Mouse (Mus musculus) heart, postnatal 14 days (tissue): Measurements from ENCODE around the gene Epp13. TPM values are rescaled to one million over a fixed set of nuclear protein-coding genes. Genes with fewer than 3 reads are reported as not detected.
A peak's percentile ranks its signal among the peaks of the same experiment; 100 is the strongest.
"Not testable (repeated sequence)": the region's sequence is repeated elsewhere in the genome, so short reads cannot be mapped to it uniquely, and the experiment has no call there.

Source experiments
- DNase-seq, 2 experiments: peaks; one replicate each; pipeline ENCODE4 v3.0.0; 2021 to 2022
- intact Hi-C: fragments of 180-260 bp; cut with DNase I; formaldehyde crosslinking; loops from one replicate; pipeline ENCODE4 v1.15.1; 2025
- total RNA-seq, 2 experiments: library from RNA; stranded (reverse); gene quantifications; 2 replicates each; pipeline ENCODE4 v1.2.3; 2021

The Epp13 gene
- total RNA-seq, 2 experiments from 2014 or later, result not detected

DNA sequence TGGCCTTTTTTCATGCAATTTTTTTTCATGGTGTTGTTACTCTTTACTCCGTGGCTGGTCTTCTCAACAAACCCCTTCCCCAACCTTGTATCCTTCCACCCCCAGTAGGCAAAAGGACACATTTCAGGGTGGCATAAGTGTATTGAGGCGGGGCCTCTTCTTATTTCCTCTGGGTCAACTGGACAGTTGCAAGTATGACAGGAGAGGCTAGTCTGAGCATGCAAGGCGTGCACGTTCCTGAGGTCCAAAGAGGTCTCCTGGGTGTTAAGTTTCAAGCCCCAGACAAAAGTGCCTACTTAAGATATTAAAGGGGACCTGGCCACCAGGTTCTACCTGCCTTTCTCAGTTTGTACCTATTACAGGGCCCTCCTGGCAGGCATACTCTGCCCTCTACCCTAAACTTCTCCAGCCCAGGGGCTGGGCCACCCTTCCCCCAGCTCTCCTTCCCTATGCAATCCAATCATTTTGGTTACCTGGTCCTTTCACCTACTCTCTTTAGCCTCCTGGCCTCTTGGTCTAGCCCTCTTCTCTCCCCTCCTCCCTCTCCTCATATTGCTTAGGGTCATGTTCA is 32.0 kb downstream of the Epp13 start:
- no peak for DNase-seq
- intact Hi-C loops, result loop anchor here (5.0 kb wide), 1 partner anchor 147 kb away; no protein-coding TSS in a partner anchor

DNA sequence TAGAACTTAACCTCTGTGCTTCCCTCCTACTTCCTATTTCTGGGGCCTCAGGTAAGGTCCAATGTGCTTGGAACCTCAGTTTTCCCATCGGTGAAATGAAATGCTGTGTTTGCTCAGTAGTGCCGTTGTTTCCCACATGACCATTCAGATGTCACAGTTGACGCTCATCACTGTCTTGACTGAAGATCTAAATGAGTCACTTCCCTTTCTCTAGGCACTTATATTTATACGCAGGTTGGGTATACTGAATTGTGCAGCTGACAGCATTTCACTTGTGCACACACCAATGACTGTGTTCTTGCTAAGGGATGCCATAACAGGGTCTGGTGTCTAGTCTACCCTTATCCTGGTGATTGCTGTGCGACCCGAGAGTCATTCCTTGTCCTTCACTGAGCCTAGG is 32.9 kb downstream of the Epp13 start:
- DNase-seq, result no peak
- intact Hi-C loops, result loop anchor here (5.0 kb wide), 1 partner anchor 148 kb away; no protein-coding TSS in a partner anchor

- intact Hi-C loops, result loop anchor here (5.0 kb wide), 1 partner anchor 149 kb away; no protein-coding TSS in a partner anchor
- DNase-seq, result peak; percentile 99
These were observed 33.6 kb downstream of the Epp13 start, which contains the start of gene Zfp667 for GRCm38 (mm10) chr7:6285842-6286705. Gene Zfp667, plus strand, starts transcription at chr7:6286579.

DNA sequence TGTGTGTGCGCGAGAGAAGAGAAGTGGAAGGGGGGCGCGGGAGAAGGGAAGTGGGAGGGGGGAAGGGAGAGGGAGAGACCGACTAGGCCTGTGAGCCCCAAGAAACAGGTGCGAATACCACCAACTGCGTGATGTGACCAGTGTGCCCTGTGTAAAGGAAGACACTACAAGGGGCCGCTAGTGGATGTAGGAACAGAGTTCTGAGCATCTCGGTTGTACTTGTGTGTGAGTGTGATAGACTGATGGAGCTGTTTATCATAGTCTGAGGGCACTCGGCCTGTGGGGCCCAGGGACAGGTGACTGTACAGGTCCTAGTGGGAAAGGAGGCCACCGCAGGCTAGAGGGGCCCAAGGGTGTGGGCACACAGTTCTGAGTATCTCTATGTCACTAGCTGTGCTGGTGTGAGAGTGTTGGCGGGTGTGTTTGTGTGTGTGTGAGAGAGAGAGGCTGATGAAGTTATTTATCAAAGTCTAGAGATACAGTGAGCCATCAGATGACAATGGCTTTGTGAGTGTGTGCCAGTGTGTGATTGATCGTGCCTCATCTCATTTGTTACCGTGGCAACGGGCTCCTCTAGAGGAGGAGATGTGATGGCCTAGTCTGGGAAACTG is 34.5 kb downstream of the Epp13 start:
- peak in 1 of 2 experiments; percentile 3 for DNase-seq
- intact Hi-C loops, result loop anchor here (5.0 kb wide), 1 partner anchor 150 kb away; no protein-coding TSS in a partner anchor

- intact Hi-C loops, result not testable (repeated sequence)
These were observed 38.6 kb downstream of the Epp13 start for GRCm38 (mm10) chr7:6291121-6291520.

DNA sequence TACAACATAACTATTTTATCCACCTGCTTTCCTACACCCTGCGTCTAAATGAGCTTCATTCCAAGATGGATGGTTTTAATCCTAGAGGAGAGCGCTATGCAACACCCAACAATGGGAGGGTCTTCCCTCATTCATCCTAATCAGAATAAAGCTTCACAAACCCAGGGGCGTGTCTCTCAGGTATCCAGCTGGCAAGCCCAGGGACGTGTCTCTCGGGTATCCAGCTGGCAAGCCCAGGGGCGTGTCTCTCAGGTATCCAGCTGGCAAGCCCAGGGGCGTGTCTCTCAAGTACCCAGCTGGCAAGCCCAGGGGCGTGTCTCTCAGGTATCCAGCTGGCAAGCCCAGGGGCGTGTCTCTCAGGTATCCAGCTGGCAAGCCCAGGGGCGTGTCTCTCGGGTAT is 48.3 kb downstream of the Epp13 start:
- intact Hi-C loops, DNase-seq: not testable (repeated sequence)

More at GRCm38 (mm10) chr7:6291121-6291520, 38.6 kb downstream of the Epp13 start:
- DNase-seq, result not testable (repeated sequence)

- intact Hi-C loops, result no loop called here
- DNase-seq, result no peak
These were observed 78.1 kb downstream of the Epp13 start for GRCm38 (mm10) chr7:6330458-6331232.

- intact Hi-C loops, result no loop called here
- DNase-seq, result peak; percentile 79 to 83
These were observed 78.9 kb downstream of the Epp13 start, which contains the start of gene Zfp583 for GRCm38 (mm10) chr7:6331233-6331956. Gene Zfp583, minus strand, starts transcription at chr7:6331285.

Other genes starting within 250 kb of the Epp13 start
- gene Vmn1r65, start 241.7 kb upstream of the Epp13 start, total RNA-seq, result not detected
- gene Nlrp4c, start 207.5 kb upstream of the Epp13 start, total RNA-seq, result not detected
- 10 to 100 TPM; 37.8 to 38.9 TPM for gene Zfp787, start 96.7 kb upstream of the Epp13 start, total RNA-seq
- gene Zfp444, start 80.5 kb upstream of the Epp13 start, total RNA-seq, result 10 to 100 TPM; 10.3 to 11.5 TPM
- not detected for gene Galp, start 55.6 kb upstream of the Epp13 start, total RNA-seq
- gene Zscan5b, start 30.4 kb upstream of the Epp13 start, total RNA-seq, result not detected
- gene Zfp667, start 33.9 kb downstream of the Epp13 start, total RNA-seq, result 1 to 10 TPM; 3.2 to 3.5 TPM
- gene Zfp583, start 78.6 kb downstream of the Epp13 start, total RNA-seq, result 1 to 10 TPM; 1.0 to 1.5 TPM
- gene Gm3854, start 91.0 kb downstream of the Epp13 start, total RNA-seq, result under 1 TPM; 0.22 to 0.32 TPM
- 1 to 10 TPM; 2.2 to 2.4 TPM for gene Zfp78, start 110.6 kb downstream of the Epp13 start, total RNA-seq
- gene Zfp28, start 130.6 kb downstream of the Epp13 start, total RNA-seq, result 1 to 10 TPM; 2.6 to 3.2 TPM
- not detected for gene Smim17, start 146.0 kb downstream of the Epp13 start, total RNA-seq
- gene Gm20715, start 157.6 kb downstream of the Epp13 start, total RNA-seq, result not detected
- not detected for gene Olfr1344, start 186.0 kb downstream of the Epp13 start, total RNA-seq
- gene Olfr1336, start 203.5 kb downstream of the Epp13 start, total RNA-seq, result not detected
- gene Olfr1346, start 214.4 kb downstream of the Epp13 start, total RNA-seq, result not detected
- gene Olfr5, start 234.2 kb downstream of the Epp13 start, total RNA-seq, result not detected
- gene Olfr1347, start 247.0 kb downstream of the Epp13 start, total RNA-seq, result not detected